Mouse (Mus musculus) brain, embryonic 14.5 days (tissue): Measurements from ENCODE around the gene Myo1d.

Experiments used
- CTCF ChIP-seq: fragments of 200-500 bp; IDR thresholded peaks from 2 replicates; pipeline ENCODE4 v1.5.1; 2012; ENCODE audit warnings: inconsistent platforms, mild to moderate bottlenecking, moderate library complexity, borderline replicate concordance; ENCODE audit not compliant: insufficient read depth, insufficient read length; ENCODE audit errors: extremely low read depth
- POLR2A ChIP-seq: fragments of 200-500 bp; IDR thresholded peaks from 2 replicates; pipeline ENCODE4 v1.6.1; 2012; ENCODE audit warnings: mild to moderate bottlenecking, inconsistent platforms, borderline replicate concordance; ENCODE audit not compliant: poor library complexity, insufficient read depth, insufficient read length, severe bottlenecking; ENCODE audit errors: extremely low read depth

- TF ChIP-seq POLR2A (no peak), CTCF (no peak)
Measured at GRCm38 (mm10) chr11:80479906-80480866, 299.6 kb downstream of the Myo1d start.
